Mouse (Mus musculus) cortical plate, adult 2 months (tissue): ENCODE results near the gene Cldn4. TPM values are rescaled to one million over a fixed set of nuclear protein-coding genes. Genes with fewer than 3 reads are reported as not detected.
"Not testable (repeated sequence)": the region's sequence is repeated elsewhere in the genome, so short reads cannot be mapped to it uniquely, and the experiment has no call there.

Source experiments
- H3K27ac ChIP-seq: fragments of 200-500 bp; 2 replicates; pipeline ENCODE4 v1.5.1; 2012; ENCODE audit warnings: low read length, control low read depth, inconsistent platforms; ENCODE audit not compliant: insufficient read depth
- H3K4me1 ChIP-seq: fragments of 200-500 bp; 2 replicates; pipeline ENCODE4 v1.6.1; 2011; ENCODE audit warnings: low read length; ENCODE audit not compliant: control insufficient read depth, insufficient read depth
- H3K4me3 ChIP-seq: fragments of 200-500 bp; 2 replicates; pipeline ENCODE4 v1.5.1; 2011; ENCODE audit warnings: mild to moderate bottlenecking, low read length, control low read depth; ENCODE audit not compliant: insufficient read depth
- CTCF ChIP-seq: fragments of 200-500 bp; IDR thresholded peaks from 2 replicates; pipeline ENCODE4 v1.5.1; 2011; ENCODE audit warnings: mild to moderate bottlenecking, control low read depth, low read length; ENCODE audit not compliant: insufficient read depth; ENCODE audit errors: extremely low read depth
- POLR2A ChIP-seq: fragments of 200-500 bp; IDR thresholded peaks from 2 replicates; pipeline ENCODE4 v1.6.1; 2011; ENCODE audit warnings: mild to moderate bottlenecking, low read length, control low read depth; ENCODE audit not compliant: insufficient read depth; ENCODE audit errors: extremely low read depth
- polyA plus RNA-seq: library from polyadenylated mRNA; depleted of rRNA; stranded (reverse); fragments of >200 nt; gene quantifications from 2 replicates; pipeline ENCODE4 v1.2.3, GENCODE M21; 2012

The Cldn4 gene
- polyA plus RNA-seq, 1 experiment, result 0.04 TPM

- TF ChIP-seq POLR2A, result no peak
- no peak for TF ChIP-seq CTCF
- no peaks in the 10 kb centered on the region for H3K4me1 ChIP-seq
- no peak overlapping the region for H3K4me3 ChIP-seq
- no peak overlapping the region for H3K27ac ChIP-seq
Measured at GRCm38 (mm10) chr5:134944179-134944578, 2.6 kb downstream of the Cldn4 start.

GRCm38 (mm10) chr5:134942740-134943139 is 4.0 kb downstream of the Cldn4 start:
- no peaks in the 10 kb centered on the region for H3K4me1 ChIP-seq
- no peak overlapping the region for H3K4me3 ChIP-seq
- TF ChIP-seq POLR2A (no peak), CTCF (no peak)
- H3K27ac ChIP-seq, result no peak overlapping the region

- TF ChIP-seq CTCF (no peak), POLR2A (no peak)
- H3K27ac ChIP-seq, result no peak overlapping the region
- no peak overlapping the region for H3K4me3 ChIP-seq
- H3K4me1 ChIP-seq, result no peaks in the 10 kb centered on the region
Measured at GRCm38 (mm10) chr5:134941472-134942209, 5.1 kb downstream of the Cldn4 start.

- not testable (repeated sequence) for H3K4me1 ChIP-seq, H3K4me3 ChIP-seq, H3K27ac ChIP-seq
Measured at GRCm38 (mm10) chr5:134939554-134939953, 7.2 kb downstream of the Cldn4 start.

GRCm38 (mm10) chr5:134939069-134939468 is 7.7 kb downstream of the Cldn4 start:
- TF ChIP-seq CTCF (no peak), POLR2A (no peak)
- Histone ChIP-seq H3K27ac (no peak overlapping the region), H3K4me1 (no peaks in the 10 kb centered on the region), H3K4me3 (no peak overlapping the region)

- H3K27ac ChIP-seq, result no peak overlapping the region
- no peaks in the 10 kb centered on the region for H3K4me1 ChIP-seq
- H3K4me3 ChIP-seq, result no peak overlapping the region
- TF ChIP-seq POLR2A, result no peak
- no peak for TF ChIP-seq CTCF
Measured at GRCm38 (mm10) chr5:134936626-134937185, 10.0 kb downstream of the Cldn4 start.

- no peak overlapping the region for H3K27ac ChIP-seq
- TF ChIP-seq POLR2A (no peak), CTCF (no peak)
- H3K4me3 ChIP-seq, result no peak overlapping the region
- H3K4me1 ChIP-seq, result no peaks in the 10 kb centered on the region
Measured at GRCm38 (mm10) chr5:134936051-134936450, 10.7 kb downstream of the Cldn4 start.

GRCm38 (mm10) chr5:134934666-134935065 is 12.1 kb downstream of the Cldn4 start:
- no peak overlapping the region for H3K27ac ChIP-seq
- no peak for TF ChIP-seq POLR2A
- TF ChIP-seq CTCF, result no peak
- H3K4me3 ChIP-seq, result no peak overlapping the region
- no peaks in the 10 kb centered on the region for H3K4me1 ChIP-seq

- H3K4me3 ChIP-seq, H3K4me1 ChIP-seq, H3K27ac ChIP-seq: not testable (repeated sequence)
Measured at GRCm38 (mm10) chr5:134933686-134934085, 13.0 kb downstream of the Cldn4 start.

GRCm38 (mm10) chr5:134933281-134933680 is 13.5 kb downstream of the Cldn4 start:
- TF ChIP-seq CTCF (no peak), POLR2A (no peak)
- no peaks in the 10 kb centered on the region for H3K4me1 ChIP-seq
- no peak overlapping the region for H3K4me3 ChIP-seq
- H3K27ac ChIP-seq, result no peak overlapping the region

GRCm38 (mm10) chr5:134932903-134933276 is 13.8 kb downstream of the Cldn4 start:
- Histone ChIP-seq H3K4me1 (no peaks in the 10 kb centered on the region), H3K4me3 (peak overlapping the region; percentile 93), H3K27ac (no peak overlapping the region)
- TF ChIP-seq CTCF (peak; percentile 29), POLR2A (no peak)
